Comparison of ENCODE assay signal across 10 mouse cellular contexts in the genomic region with DNA sequence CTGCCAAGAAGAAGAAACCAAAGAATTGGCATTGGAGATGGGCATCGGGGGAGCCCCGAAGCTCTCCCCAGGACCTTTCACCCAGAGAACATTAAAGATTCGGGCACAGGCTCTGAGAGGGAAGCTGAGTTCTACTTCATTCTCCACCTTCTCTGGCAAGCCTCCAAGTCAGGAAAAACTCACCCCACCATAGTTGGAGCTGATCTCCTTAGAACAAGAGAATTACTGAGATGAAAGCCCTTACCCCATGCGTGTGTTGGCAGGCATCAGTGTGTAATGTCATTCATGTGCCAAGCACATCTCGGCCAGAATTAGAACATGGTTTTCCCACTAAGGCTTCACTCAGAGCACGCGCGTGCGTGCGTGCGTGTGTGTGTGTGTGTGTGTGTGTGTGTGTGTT. TPM values are rescaled to one million over a fixed set of nuclear protein-coding genes. Genes with fewer than 3 reads are reported as not detected.
DNase-seq lines count a peak whose midpoint lies in the region; ATAC-seq and TF ChIP-seq lines count a peak whose summit lies in the region.
"Had no signal": no experiment of that assay in that cellular context is flagged by ENCODE, and none has a peak within 500 bp of the region (broad histone marks: within the 10 kb centered on the region; RNA-seq: fewer than 3 reads in every experiment).

No protein-coding gene starts in this region.

- no peaks in the 10 kb centered on the region for H3K36me3 ChIP-seq in forebrain, postnatal 0 days (ENCODE audit: insufficient read depth)
- H3K36me3 ChIP-seq: lung, embryonic 15.5 days had no signal

- H3K27me3 ChIP-seq in forebrain, postnatal 0 days (ENCODE audit: insufficient read depth, low read length): peaks cover 29% of the 10 kb centered on the region

- 27% methylated on average over 11 of the region's 11 CpGs for WGBS in forebrain, postnatal 0 days

- H3K9ac ChIP-seq in forebrain, postnatal 0 days: no peak overlapping the region
- H3K9ac ChIP-seq: lung, embryonic 15.5 days had no signal

- ATAC-seq in forebrain, postnatal 0 days: peak; percentile 86

- H3K27ac ChIP-seq in forebrain, postnatal 0 days (ENCODE audit: low read depth, low read length): no peak overlapping the region
- H3K27ac ChIP-seq: lung, embryonic 15.5 days had no signal

- H3K4me3 ChIP-seq in forebrain, postnatal 0 days (ENCODE audit: low read depth, low read length): no peak overlapping the region
- H3K4me3 ChIP-seq: left cerebral cortex, adult 2 months; lung, embryonic 15.5 days had no signal

- H3K4me2 ChIP-seq in forebrain, postnatal 0 days (ENCODE audit: low read depth): no peak overlapping the region
- H3K4me2 ChIP-seq: lung, embryonic 15.5 days had no signal

- TF ChIP-seq CTCF in forebrain, postnatal 0 days (IDR thresholded peaks at IDR 0.05; ENCODE audit: low read depth): no peak

- peak; percentile 43 for DNase-seq in gastrocnemius, adult 18-20 months (ENCODE audit: low spot score)
- no peak for DNase-seq in gastrocnemius, postnatal 25 days
- peak; percentile 53 to 66 for DNase-seq in layer of hippocampus, adult 8-10 months (ENCODE audit: low spot score in 2 of 2)
- DNase-seq in layer of hippocampus, postnatal 25 days (ENCODE audit: extremely low spot score in 1 of 2, low spot score in 1 of 2): no peak
- peak; percentile 85 for DNase-seq in forebrain, postnatal 0 days
- peak; percentile 63 for DNase-seq in lung, postnatal 36 days
- DNase-seq in embryo, embryonic 10 days (ENCODE audit: low spot score): no peak
- no peak for DNase-seq in spleen, postnatal 14 days (ENCODE audit: low spot score in 2 of 2)

- H3K9me3 ChIP-seq in forebrain, postnatal 0 days (ENCODE audit: low read length): no peaks in the 10 kb centered on the region
- H3K9me3 ChIP-seq: lung, embryonic 15.5 days had no signal

- 0 out of 2 replicates have a peak, but pooled peaks cover 2% of the 10 kb centered on the region for H3K4me1 ChIP-seq in forebrain, postnatal 0 days (ENCODE audit: insufficient read depth)

RNA-seq across cellular contexts. Expression of a gene that starts 7.0 kb away (rescaled TPM):
- 10 to 100 TPM; 57.2 to 76.3 TPM for total RNA-seq in gastrocnemius, adult 18-20 months (2021)
- 10 to 100 TPM; 59.5 to 75.2 TPM for total RNA-seq in gastrocnemius, postnatal 25 days (2021)
- 10 to 100 TPM; 19.3 to 32.8 (median 26.6) TPM for total RNA-seq in layer of hippocampus, adult 8-10 months (2022)
- total RNA-seq in layer of hippocampus, postnatal 25 days (2021): 10 to 100 TPM; 32.4 to 33.3 TPM
- total RNA-seq in forebrain, postnatal 0 days (2014; rRNA removed): 14.7 and 16.0 TPM in 2 replicates
- polyA plus RNA-seq in forebrain, postnatal 0 days (2015; fragmentation: Nextera tagmentation; extraction: Ambion mirVana): 4.7 and 8.2 TPM in 2 replicates

RNA-seq across cellular contexts. Expression of a gene that starts 21.3 kb away (rescaled TPM):
- not detected for total RNA-seq in gastrocnemius, adult 18-20 months (2021)
- total RNA-seq in gastrocnemius, postnatal 25 days (2021): not detected
- 1 to 10 TPM; 3.2 to 5.0 (median 4.6) TPM for total RNA-seq in layer of hippocampus, adult 8-10 months (2022)
- total RNA-seq in layer of hippocampus, postnatal 25 days (2021): 1 to 10 TPM; 4.5 to 7.0 TPM
- 11.8 and 15.6 TPM in 2 replicates for total RNA-seq in forebrain, postnatal 0 days (2014; rRNA removed)
- polyA plus RNA-seq in forebrain, postnatal 0 days (2015; fragmentation: Nextera tagmentation; extraction: Ambion mirVana): 21.1 and 21.7 TPM in 2 replicates

RNA-seq across cellular contexts. Expression of a gene that starts 30.9 kb away (rescaled TPM):
- 10 to 100 TPM; 26.5 to 28.8 TPM for total RNA-seq in gastrocnemius, adult 18-20 months (2021)
- 10 to 100 TPM; 17.3 to 20.5 TPM for total RNA-seq in gastrocnemius, postnatal 25 days (2021)
- total RNA-seq in layer of hippocampus, adult 8-10 months (2022): 10 to 100 TPM; 26.1 to 31.0 (median 29.8) TPM
- 10 to 100 TPM; 27.4 to 31.4 TPM for total RNA-seq in layer of hippocampus, postnatal 25 days (2021)
- total RNA-seq in forebrain, postnatal 0 days (2014; rRNA removed): 56.0 and 80.3 TPM in 2 replicates
- polyA plus RNA-seq in forebrain, postnatal 0 days (2015; fragmentation: Nextera tagmentation; extraction: Ambion mirVana): 95.5 and 101 TPM in 2 replicates

RNA-seq across cellular contexts. Expression of a gene that starts 31.2 kb away (rescaled TPM):
- under 1 TPM; 0.21 to 0.32 TPM for total RNA-seq in gastrocnemius, adult 18-20 months (2021)
- under 1 TPM; 0.10 to 0.21 TPM for total RNA-seq in gastrocnemius, postnatal 25 days (2021)
- 1 to 10 TPM in 3 of 4 experiments, under 1 TPM in 1; 0.97 to 1.9 (median 1.7) TPM for total RNA-seq in layer of hippocampus, adult 8-10 months (2022)
- 1 to 10 TPM; 1.0 to 1.5 TPM for total RNA-seq in layer of hippocampus, postnatal 25 days (2021)
- total RNA-seq in forebrain, postnatal 0 days (2014; rRNA removed): 2.2 and 4.2 TPM in 2 replicates
- polyA plus RNA-seq in forebrain, postnatal 0 days (2015; fragmentation: Nextera tagmentation; extraction: Ambion mirVana): 0.78 and 1.8 TPM in 2 replicates

Comparison
In these comparisons a context has a peak if more than half of its experiments do, and no peak if none do; other contexts are left out.
1. DNase-seq: peak in gastrocnemius, adult 18-20 months (single experiment), layer of hippocampus, adult 8-10 months (2 of 2), forebrain, postnatal 0 days (single experiment) and lung, postnatal 36 days (single experiment); none in gastrocnemius, postnatal 25 days (single experiment), layer of hippocampus, postnatal 25 days (0 of 2), embryo, embryonic 10 days (single experiment) and spleen, postnatal 14 days (0 of 2).